Mouse (Mus musculus) neural tube, embryonic 15.5 days (tissue): ENCODE results near the gene Sys1. TPM values are rescaled to one million over a fixed set of nuclear protein-coding genes. Genes with fewer than 3 reads are reported as not detected.

Experiments used
- ATAC-seq: fragments of 200-750 bp; cut with Nextera tagmentation; 2 replicates; pipeline ENCODE4 v1.8.0; 2017; ENCODE audit warnings: mild to moderate bottlenecking, moderate TSS enrichment, moderate library complexity; ENCODE audit not compliant: low FRiP score
- H3K27ac ChIP-seq: fragments of 300-500 bp; sonication (generic); replicated peaks from 2 replicates; pipeline ENCODE4 v1.5.1; 2015; ENCODE audit warnings: mild to moderate bottlenecking, inconsistent platforms
- H3K27me3 ChIP-seq: fragments of 300-500 bp; sonication (generic); replicated peaks from 2 replicates; pipeline ENCODE4 v1.6.1; 2015; ENCODE audit warnings: inconsistent platforms
- H3K36me3 ChIP-seq: fragments of 300-500 bp; sonication (generic); 2 replicates; pipeline ENCODE4 v1.6.1; 2015; ENCODE audit warnings: inconsistent platforms
- H3K4me1 ChIP-seq: fragments of 300-500 bp; sonication (generic); 2 replicates; pipeline ENCODE4 v1.6.1; 2015; ENCODE audit warnings: inconsistent platforms
- H3K4me2 ChIP-seq: fragments of 300-500 bp; sonication (generic); 2 replicates; pipeline ENCODE4 v1.6.1; 2015; ENCODE audit warnings: inconsistent platforms, mild to moderate bottlenecking, moderate library complexity
- H3K4me3 ChIP-seq: fragments of 300-500 bp; sonication (generic); replicated peaks from 2 replicates; pipeline ENCODE4 v1.5.1; 2015; ENCODE audit warnings: mild to moderate bottlenecking, inconsistent platforms
- H3K9ac ChIP-seq: fragments of 300-500 bp; sonication (generic); replicated peaks from 2 replicates; pipeline ENCODE4 v1.6.1; 2015; ENCODE audit warnings: mild to moderate bottlenecking, inconsistent platforms
- H3K9me3 ChIP-seq: fragments of 300-500 bp; sonication (generic); replicated peaks from 2 replicates; pipeline ENCODE4 v1.6.1; 2016; ENCODE audit warnings: inconsistent platforms
- WGBS: fragments of 180-500 bp; shearing (Covaris S2); methylation state at CpG from one replicate; pipeline ENCODE4 v1.1.7; 2015; ENCODE audit warnings: mixed read lengths; 5-methylcytosine and 5-hydroxymethylcytosine counted together
- polyA plus RNA-seq: library from polyadenylated mRNA; unstranded; fragments of >200 nt; fragmentation: Nextera tagmentation; extraction: Ambion mirVana; gene quantifications from 2 replicates; pipeline ENCODE4 v1.2.1, GENCODE M21; 2015

Gene Sys1
- polyA plus RNA-seq, 1 experiment from 2014 or later = 92.7 TPM

- ATAC-seq = no peak
- no peaks in the 10 kb centered on the region for H3K4me1 ChIP-seq
- H3K27me3 ChIP-seq = no peaks in the 10 kb centered on the region
- H3K9ac ChIP-seq = no peak overlapping the region
- H3K36me3 ChIP-seq = peaks cover 16% of the 10 kb centered on the region; the same call in 1 of the 2 replicates
- WGBS = 57% methylated on average over 4 of the region's 5 CpGs
- H3K27ac ChIP-seq = no peak overlapping the region
- no peaks in the 10 kb centered on the region for H3K9me3 ChIP-seq
- no peak overlapping the region for H3K4me3 ChIP-seq
- H3K4me2 ChIP-seq = no peak overlapping the region
Observed at GRCm38 (mm10) chr2:164510621-164511190, 53.9 kb downstream of the Sys1 start.

- 72% methylated on average over 14 of the region's 14 CpGs for WGBS
- no peak for ATAC-seq
Observed at GRCm38 (mm10) chr2:164512121-164512909, 55.6 kb downstream of the Sys1 start.

GRCm38 (mm10) chr2:164513389-164513788, 56.6 kb downstream of the Sys1 start:
- H3K9ac ChIP-seq = no peak overlapping the region
- H3K4me2 ChIP-seq = no peak overlapping the region
- 0 out of 2 replicates have a peak, but pooled peaks cover under 1% of the 10 kb centered on the region for H3K36me3 ChIP-seq
- ATAC-seq = no peak
- no peaks in the 10 kb centered on the region for H3K27me3 ChIP-seq
- WGBS = 76% methylated on average over 8 of the region's 8 CpGs
- H3K9me3 ChIP-seq = no peaks in the 10 kb centered on the region
- H3K4me3 ChIP-seq = no peak overlapping the region
- H3K4me1 ChIP-seq = no peaks in the 10 kb centered on the region
- no peak overlapping the region for H3K27ac ChIP-seq

More at GRCm38 (mm10) chr2:164512121-164512909, 55.6 kb downstream of the Sys1 start:
- Histone ChIP-seq H3K4me1 (no peaks in the 10 kb centered on the region), H3K4me3 (no peak overlapping the region), H3K27me3 (no peaks in the 10 kb centered on the region), H3K27ac (no peak overlapping the region), H3K4me2 (no peak overlapping the region), H3K9ac (no peak overlapping the region), H3K36me3 (0 out of 2 replicates have a peak, but pooled peaks cover 2% of the 10 kb centered on the region), H3K9me3 (no peaks in the 10 kb centered on the region)

- Histone ChIP-seq H3K9me3 (no peaks in the 10 kb centered on the region), H3K9ac (no peak overlapping the region), H3K4me1 (0 out of 2 replicates have a peak, but pooled peaks cover 4% of the 10 kb centered on the region), H3K36me3 (no peaks in the 10 kb centered on the region), H3K27me3 (no peaks in the 10 kb centered on the region), H3K4me2 (no peak overlapping the region), H3K4me3 (no peak overlapping the region), H3K27ac (no peak overlapping the region)
- WGBS = 82% methylated on average over 3 of the region's 3 CpGs
- ATAC-seq = no peak
Observed at GRCm38 (mm10) chr2:164514916-164515315, 58.2 kb downstream of the Sys1 start.

GRCm38 (mm10) chr2:164515897-164516296, 59.1 kb downstream of the Sys1 start:
- Histone ChIP-seq H3K27ac (no peak overlapping the region), H3K4me2 (no peak overlapping the region), H3K4me3 (no peak overlapping the region), H3K9me3 (no peaks in the 10 kb centered on the region), H3K4me1 (0 out of 2 replicates have a peak, but pooled peaks cover 4% of the 10 kb centered on the region), H3K36me3 (no peaks in the 10 kb centered on the region), H3K27me3 (no peaks in the 10 kb centered on the region), H3K9ac (no peak overlapping the region)
- ATAC-seq = no peak
- 77% methylated on average over 9 of the region's 9 CpGs for WGBS

GRCm38 (mm10) chr2:164516592-164516991, 59.8 kb downstream of the Sys1 start:
- ATAC-seq = no peak
- Histone ChIP-seq H3K27me3 (no peaks in the 10 kb centered on the region), H3K4me3 (no peak overlapping the region), H3K9ac (no peak overlapping the region), H3K36me3 (no peaks in the 10 kb centered on the region), H3K4me2 (no peak overlapping the region), H3K27ac (no peak overlapping the region), H3K9me3 (no peaks in the 10 kb centered on the region), H3K4me1 (0 out of 2 replicates have a peak, but pooled peaks cover 4% of the 10 kb centered on the region)
- 87% methylated on average over 11 of the region's 11 CpGs for WGBS

GRCm38 (mm10) chr2:164517485-164518221, 60.9 kb downstream of the Sys1 start:
- no peak for ATAC-seq
- 34% methylated on average over 10 of the region's 10 CpGs for WGBS
- H3K27ac ChIP-seq = no peak overlapping the region

GRCm38 (mm10) chr2:164518266-164519170, 61.8 kb downstream of the Sys1 start:
- Histone ChIP-seq H3K4me2 (no peak overlapping the region), H3K4me1 (0 out of 2 replicates have a peak, but pooled peaks cover 4% of the 10 kb centered on the region), H3K9ac (no peak overlapping the region), H3K9me3 (no peaks in the 10 kb centered on the region), H3K36me3 (no peaks in the 10 kb centered on the region), H3K4me3 (no peak overlapping the region), H3K27ac (no peak overlapping the region), H3K27me3 (no peaks in the 10 kb centered on the region)
- ATAC-seq = no peak
- 53% methylated on average over 11 of the region's 11 CpGs for WGBS

More at GRCm38 (mm10) chr2:164517485-164518221, 60.9 kb downstream of the Sys1 start:
- H3K4me3 ChIP-seq = no peak overlapping the region
- no peak overlapping the region for H3K4me2 ChIP-seq
- H3K9ac ChIP-seq = no peak overlapping the region
- H3K36me3 ChIP-seq = no peaks in the 10 kb centered on the region
- H3K27me3 ChIP-seq = no peaks in the 10 kb centered on the region
- H3K9me3 ChIP-seq = no peaks in the 10 kb centered on the region
- 0 out of 2 replicates have a peak, but pooled peaks cover 4% of the 10 kb centered on the region for H3K4me1 ChIP-seq

GRCm38 (mm10) chr2:164519171-164519526, 62.4 kb downstream of the Sys1 start:
- 0 out of 2 replicates have a peak, but pooled peaks cover 4% of the 10 kb centered on the region for H3K4me1 ChIP-seq
- no peak overlapping the region for H3K4me3 ChIP-seq
- WGBS = 46% methylated on average over 6 of the region's 6 CpGs
- no peak overlapping the region for H3K9ac ChIP-seq
- no peaks in the 10 kb centered on the region for H3K9me3 ChIP-seq
- no peaks in the 10 kb centered on the region for H3K36me3 ChIP-seq
- no peak for ATAC-seq
- no peak overlapping the region for H3K4me2 ChIP-seq
- no peak overlapping the region for H3K27ac ChIP-seq
- H3K27me3 ChIP-seq = no peaks in the 10 kb centered on the region

- Histone ChIP-seq H3K4me1 (0 out of 2 replicates have a peak, but pooled peaks cover 4% of the 10 kb centered on the region), H3K4me2 (no peak overlapping the region), H3K9me3 (no peaks in the 10 kb centered on the region), H3K4me3 (no peak overlapping the region), H3K36me3 (no peaks in the 10 kb centered on the region), H3K9ac (no peak overlapping the region), H3K27me3 (no peaks in the 10 kb centered on the region), H3K27ac (no peak overlapping the region)
- no peak for ATAC-seq
- 15% methylated on average over 3 of the region's 3 CpGs for WGBS
Observed at GRCm38 (mm10) chr2:164520782-164521181, 64.0 kb downstream of the Sys1 start.

- H3K9me3 ChIP-seq = no peaks in the 10 kb centered on the region; the same call in 1 of the 2 replicates
- peak overlapping the region; percentile 21 for H3K4me2 ChIP-seq
- no peak overlapping the region for H3K4me3 ChIP-seq
- WGBS = 15% methylated on average over 11 of the region's 11 CpGs
- no peak overlapping the region for H3K9ac ChIP-seq
- 0 out of 2 replicates have a peak, but pooled peaks cover 4% of the 10 kb centered on the region for H3K4me1 ChIP-seq
- H3K27me3 ChIP-seq = no peaks in the 10 kb centered on the region
- H3K36me3 ChIP-seq = no peaks in the 10 kb centered on the region
- H3K27ac ChIP-seq = no peak overlapping the region
- ATAC-seq = no peak
Observed at GRCm38 (mm10) chr2:164521841-164522240, 65.1 kb downstream of the Sys1 start.
